Mouse (Mus musculus) embryonic fibroblast, embryonic 13.5 days (primary cell): Measurements from ENCODE around the gene Eif2b3.

ENCODE experiments used
- CTCF ChIP-seq: IDR thresholded peaks from 2 replicates; pipeline ENCODE4 v1.5.1; 2011; ENCODE audit warnings: mild to moderate bottlenecking, control low read depth, low read length, moderate library complexity, borderline replicate concordance; ENCODE audit not compliant: insufficient read depth
- POLR2A ChIP-seq: IDR thresholded peaks from 2 replicates; pipeline ENCODE4 v1.6.1; 2011; ENCODE audit warnings: low read depth, mild to moderate bottlenecking, control low read depth, low read length, moderate library complexity

DNA sequence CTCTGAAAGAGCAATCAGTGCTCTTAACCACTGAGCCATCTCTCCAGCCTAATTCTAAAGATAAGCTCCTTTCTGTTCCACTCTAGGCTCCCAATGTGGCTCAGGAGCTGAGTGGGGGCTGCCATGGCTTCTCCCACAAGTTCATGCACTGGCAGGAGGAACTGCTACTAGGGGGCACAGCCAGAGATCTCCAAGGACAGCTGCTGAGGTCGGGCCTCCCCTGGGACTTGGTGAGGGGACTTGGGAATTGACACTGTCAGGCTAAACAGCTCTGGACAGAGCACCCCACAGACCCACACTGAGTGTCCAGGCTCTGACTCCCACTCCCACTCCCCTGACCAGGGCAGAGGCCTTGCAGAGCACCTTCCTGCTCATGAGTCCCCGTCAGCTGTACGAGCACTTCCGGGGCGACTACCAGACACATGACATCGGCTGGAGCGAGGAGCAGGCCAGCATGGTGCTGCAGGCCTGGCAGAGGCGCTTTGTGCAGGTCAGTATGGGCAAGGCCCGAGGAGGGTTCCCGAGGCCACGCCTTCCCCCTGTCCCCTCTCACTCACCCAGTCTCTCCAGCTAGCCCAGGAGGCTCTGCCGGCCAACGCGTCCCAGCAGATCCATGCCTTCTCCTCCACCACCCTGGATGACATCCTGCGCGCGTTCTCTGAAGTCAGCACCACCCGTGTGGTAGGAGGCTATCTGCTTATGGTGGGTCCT is 88.8 kb downstream of the Eif2b3 start:
- no peak for TF ChIP-seq CTCF
- no peak for TF ChIP-seq POLR2A
